Mouse (Mus musculus): ENCODE results near the gene D430041D05Rik.

DNA sequence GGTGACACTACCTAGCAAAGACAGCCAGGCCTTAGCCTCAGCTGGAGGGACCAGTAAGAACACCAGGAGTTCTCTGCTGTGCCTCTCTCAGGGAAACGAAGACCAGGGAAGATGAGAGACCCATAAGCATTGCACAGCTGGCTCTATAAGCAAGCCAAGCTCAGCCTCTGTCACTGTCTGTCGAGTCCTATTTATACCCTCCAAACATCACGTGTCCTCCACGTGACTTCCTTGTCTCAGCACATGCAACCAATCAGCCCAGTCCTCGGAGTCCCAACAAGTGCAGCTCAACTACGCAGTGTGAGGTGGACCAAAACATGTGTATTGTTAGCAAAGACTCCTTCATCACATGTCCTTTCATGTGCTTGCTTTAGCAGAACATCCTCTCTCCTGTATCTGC, 28.0 kb downstream of the D430041D05Rik start:
- no peak for TF ChIP-seq CTCF (IDR thresholded peaks at IDR 0.05; ENCODE audit: low read depth)
- no peak for TF ChIP-seq EP300 (optimal IDR thresholded peaks at IDR 0.05)
